Mouse (Mus musculus) inflammation-experienced regulatory T-cells, adult 6 months (primary cell): ENCODE data around the gene Timm13. TPM values are rescaled to one million over a fixed set of nuclear protein-coding genes. Genes with fewer than 3 reads are reported as not detected.
A peak's percentile ranks its signal among the peaks of the same experiment; 100 is the strongest.

Experiments
- ATAC-seq: one replicate; pipeline ENCODE4 v1.8.0; 2017
- polyA plus RNA-seq, 3 experiments: library from polyadenylated mRNA; unstranded; fragments of 100-300 nt; shearing (Covaris generic); gene quantifications; one replicate each; pipeline ENCODE4 v1.2.1; 2017

Gene Timm13
- 100 to 1,000 TPM; 207 to 260 (median 248) TPM for polyA plus RNA-seq

- peak; percentile 98 for ATAC-seq
Measured at GRCm38 (mm10) chr10:80900318-80901247, at the start of gene Timm13. Timm13 (minus strand) TSS chr10:80900969.

- no peak for ATAC-seq
Measured at GRCm38 (mm10) chr10:80950314-80950713, 49.5 kb upstream of the Timm13 start.

- no peak for ATAC-seq
Measured at GRCm38 (mm10) chr10:80949081-80949480, 48.3 kb upstream of the Timm13 start.

- ATAC-seq, result no peak
Measured at GRCm38 (mm10) chr10:80948570-80948969, 47.8 kb upstream of the Timm13 start.

GRCm38 (mm10) chr10:80947802-80948201 lies 47.0 kb upstream of the Timm13 start:
- ATAC-seq, result no peak

GRCm38 (mm10) chr10:80946684-80947437 lies 46.1 kb upstream of the Timm13 start:
- ATAC-seq, result no peak

GRCm38 (mm10) chr10:80944231-80944630 lies 43.5 kb upstream of the Timm13 start:
- ATAC-seq, result no peak

- no peak for ATAC-seq
Measured at GRCm38 (mm10) chr10:80943701-80944100, 42.9 kb upstream of the Timm13 start.

GRCm38 (mm10) chr10:80942919-80943318 lies 42.1 kb upstream of the Timm13 start:
- ATAC-seq, result no peak

GRCm38 (mm10) chr10:80940988-80941347 lies 40.2 kb upstream of the Timm13 start:
- no peak for ATAC-seq

GRCm38 (mm10) chr10:80940320-80940987 lies 39.7 kb upstream of the Timm13 start:
- no peak for ATAC-seq

GRCm38 (mm10) chr10:80939671-80940070 lies 38.9 kb upstream of the Timm13 start:
- peak; percentile 72 for ATAC-seq

GRCm38 (mm10) chr10:80938831-80939550 lies 38.2 kb upstream of the Timm13 start:
- ATAC-seq, result peak; percentile 31

- ATAC-seq, result no peak
Measured at GRCm38 (mm10) chr10:80937646-80938045, 36.9 kb upstream of the Timm13 start.

GRCm38 (mm10) chr10:80936810-80937164 lies 36.0 kb upstream of the Timm13 start:
- no peak for ATAC-seq

GRCm38 (mm10) chr10:80936135-80936809 lies 35.5 kb upstream of the Timm13 start:
- no peak for ATAC-seq

GRCm38 (mm10) chr10:80935698-80936097 lies 34.9 kb upstream of the Timm13 start:
- no peak for ATAC-seq

- no peak for ATAC-seq
Measured at GRCm38 (mm10) chr10:80935241-80935640, 34.5 kb upstream of the Timm13 start.

GRCm38 (mm10) chr10:80934136-80934985 lies 33.6 kb upstream of the Timm13 start:
- no peak for ATAC-seq

- ATAC-seq, result no peak
Measured at GRCm38 (mm10) chr10:80933421-80933979, 32.7 kb upstream of the Timm13 start.
